Mouse (Mus musculus) heart, postnatal 0 days (tissue): Measurements from ENCODE around the gene Mphosph6.

Experiments used
- CTCF ChIP-seq: IDR thresholded peaks from 2 replicates; pipeline ENCODE4 v1.5.1; 2016; ENCODE audit warnings: antibody characterized with exemption, control low read depth, low read depth
- EP300 ChIP-seq: IDR thresholded peaks from 2 replicates; pipeline ENCODE4 v1.6.1; 2016; ENCODE audit warnings: antibody characterized with exemption, low read depth

DNA sequence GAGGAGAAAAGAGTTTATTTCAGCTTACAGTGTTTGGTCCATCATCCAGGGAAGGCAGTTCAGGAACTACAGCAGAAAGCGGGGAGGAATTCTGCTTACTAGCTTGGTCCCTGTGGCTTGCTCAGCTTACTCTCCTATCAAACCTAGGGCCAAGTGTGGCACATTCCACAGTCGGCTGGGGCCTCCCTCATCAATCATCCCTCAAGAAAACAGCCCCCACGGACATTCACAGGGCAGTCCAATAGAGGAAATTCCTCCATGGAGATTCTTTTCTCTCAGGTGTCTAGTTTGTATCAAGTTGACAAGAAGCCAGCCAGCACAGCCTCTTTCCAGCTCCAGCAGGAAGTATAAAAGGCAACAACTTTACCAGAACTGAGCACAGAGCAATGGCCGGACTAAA lies 11.8 kb upstream of the Mphosph6 start:
- no peak for TF ChIP-seq CTCF
- no peak for TF ChIP-seq EP300
